16 mouse cellular contexts compared by ENCODE assay signal in the genomic region with DNA sequence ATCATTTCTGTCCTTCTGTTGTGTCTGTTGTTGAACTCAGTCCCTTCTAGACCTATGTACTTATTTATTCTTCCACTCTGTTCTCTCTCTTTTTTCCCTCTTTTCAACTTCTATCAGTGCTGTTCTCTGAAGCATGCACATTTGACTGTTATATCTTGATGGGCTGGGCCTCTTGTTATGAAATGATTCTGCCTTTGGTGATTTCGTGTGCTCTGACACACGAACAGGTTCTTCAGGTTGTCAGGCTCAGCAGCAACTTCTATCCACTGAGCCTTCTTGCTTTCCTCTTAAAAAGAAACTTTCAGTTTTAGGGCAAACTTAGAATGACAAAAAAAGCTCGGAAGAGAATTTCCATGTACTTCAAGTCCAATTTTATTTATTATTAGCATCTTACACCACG.
"Had no signal": no experiment of that assay in that cellular context is flagged by ENCODE, and none has a peak within 500 bp of the region (broad histone marks: within the 10 kb centered on the region; RNA-seq: fewer than 3 reads in every experiment).

No protein-coding gene starts in this region.

- H3K27ac ChIP-seq: neural tube, embryonic 13.5 days; neural tube, embryonic 15.5 days; stomach, embryonic 15.5 days; stomach, postnatal 0 days had no signal

- H3K9me3 ChIP-seq: neural tube, embryonic 13.5 days; neural tube, embryonic 15.5 days; stomach, embryonic 15.5 days had no signal

- H3K36me3 ChIP-seq: neural tube, embryonic 13.5 days; neural tube, embryonic 15.5 days; stomach, embryonic 15.5 days had no signal

- H3K4me3 ChIP-seq: neural tube, embryonic 13.5 days; neural tube, embryonic 15.5 days; stomach, embryonic 15.5 days had no signal

- H3K4me1 ChIP-seq: neural tube, embryonic 13.5 days; neural tube, embryonic 15.5 days; stomach, embryonic 15.5 days had no signal

- DNase-seq: retina, postnatal 1 day; right cerebral cortex, adult 18-20 months; right cerebral cortex, postnatal 14 days; right cerebral cortex, postnatal 25 days; right cerebral cortex, postnatal 4 days; spleen, adult 18-20 months; thymus, adult 18-20 months; thymus, adult 2 months; thymus, postnatal 14 days; thymus, postnatal 25 days; thymus, postnatal 36 days; thymus, postnatal 4 days had no signal

- H3K27me3 ChIP-seq: neural tube, embryonic 13.5 days; neural tube, embryonic 15.5 days; stomach, embryonic 15.5 days had no signal

- H3K4me2 ChIP-seq: neural tube, embryonic 13.5 days; neural tube, embryonic 15.5 days; stomach, embryonic 15.5 days had no signal

- H3K9ac ChIP-seq: neural tube, embryonic 13.5 days; neural tube, embryonic 15.5 days; stomach, embryonic 15.5 days had no signal
